Mouse (Mus musculus) forebrain, embryonic 12.5 days (tissue): Measurements from ENCODE around the gene Amy2a2. TPM values are rescaled to one million over a fixed set of nuclear protein-coding genes. Genes with fewer than 3 reads are reported as not detected.
A peak's percentile ranks its signal among the peaks of the same experiment; 100 is the strongest.
"Not testable (repeated sequence)": the region's sequence is repeated elsewhere in the genome, so short reads cannot be mapped to it uniquely, and the experiment has no call there.

Experiments used
- ATAC-seq: fragments of 200-750 bp; cut with Nextera tagmentation; 2 replicates; pipeline ENCODE4 v1.8.0; 2017; ENCODE audit warnings: moderate TSS enrichment; ENCODE audit not compliant: low FRiP score
- H3K27ac ChIP-seq: fragments of 300-500 bp; sonication (generic); 2 replicates; pipeline ENCODE4 v1.5.1; 2016; ENCODE audit warnings: mild to moderate bottlenecking
- H3K27me3 ChIP-seq: fragments of 300-500 bp; sonication (generic); 2 replicates; pipeline ENCODE4 v1.6.1; 2016; ENCODE audit warnings: mild to moderate bottlenecking
- H3K36me3 ChIP-seq: fragments of 300-500 bp; sonication (generic); replicated peaks from 2 replicates; pipeline ENCODE4 v1.6.1; 2016; ENCODE audit warnings: mild to moderate bottlenecking
- H3K4me1 ChIP-seq: fragments of 300-500 bp; sonication (generic); 2 replicates; pipeline ENCODE4 v1.6.1; 2016
- H3K4me2 ChIP-seq: fragments of 300-500 bp; sonication (generic); 2 replicates; pipeline ENCODE4 v1.6.1; 2016; ENCODE audit warnings: mild to moderate bottlenecking, moderate library complexity
- H3K4me3 ChIP-seq: fragments of 300-500 bp; sonication (generic); replicated peaks from 2 replicates; pipeline ENCODE4 v1.5.1; 2016; ENCODE audit warnings: mild to moderate bottlenecking
- H3K9ac ChIP-seq: fragments of 300-500 bp; sonication (generic); 2 replicates; pipeline ENCODE4 v1.6.1; 2016; ENCODE audit warnings: mild to moderate bottlenecking
- H3K9me3 ChIP-seq: fragments of 300-500 bp; sonication (generic); 2 replicates; pipeline ENCODE4 v1.6.1; 2016
- WGBS: fragments of 180-500 bp; shearing (Covaris S2); methylation state at CpG from one replicate; pipeline ENCODE4 v1.1.7; 2016; 5-methylcytosine and 5-hydroxymethylcytosine counted together
- polyA plus RNA-seq: library from polyadenylated mRNA; unstranded; fragments of >200 nt; fragmentation: Nextera tagmentation; extraction: Ambion mirVana; gene quantifications from 2 replicates; pipeline ENCODE4 v1.2.1, GENCODE M21; 2016

The Amy2a2 gene
- not detected in 2 replicates for polyA plus RNA-seq

DNA sequence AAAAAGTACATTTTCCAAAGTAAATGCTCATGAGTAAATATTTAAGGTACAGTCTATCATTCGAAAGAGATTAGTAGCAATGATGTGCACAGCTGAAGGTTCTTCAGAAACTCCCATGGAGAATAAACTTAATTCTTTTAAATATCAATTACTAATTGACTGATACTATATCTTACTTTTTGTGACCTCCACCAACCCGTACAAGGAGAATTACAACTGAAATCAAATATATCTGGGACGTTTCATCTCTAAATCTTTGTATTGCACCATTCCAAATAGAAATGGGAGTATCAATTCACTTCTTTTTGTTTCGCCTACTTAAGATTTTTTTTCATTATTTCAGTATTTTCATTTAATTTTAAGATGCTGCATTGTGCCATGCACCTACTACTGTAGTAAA, at the start of gene Amy2a2:
Gene Amy2a2 (minus strand): TSS at position 101 of the 400 bp plus-strand sequence.
- H3K27ac ChIP-seq, H3K4me1 ChIP-seq, H3K9me3 ChIP-seq, H3K9ac ChIP-seq, H3K4me2 ChIP-seq, H3K27me3 ChIP-seq, H3K4me3 ChIP-seq, ATAC-seq, H3K36me3 ChIP-seq: not testable (repeated sequence)
- no CpG with 5 or more reads among the region's 4 CpGs for WGBS

DNA sequence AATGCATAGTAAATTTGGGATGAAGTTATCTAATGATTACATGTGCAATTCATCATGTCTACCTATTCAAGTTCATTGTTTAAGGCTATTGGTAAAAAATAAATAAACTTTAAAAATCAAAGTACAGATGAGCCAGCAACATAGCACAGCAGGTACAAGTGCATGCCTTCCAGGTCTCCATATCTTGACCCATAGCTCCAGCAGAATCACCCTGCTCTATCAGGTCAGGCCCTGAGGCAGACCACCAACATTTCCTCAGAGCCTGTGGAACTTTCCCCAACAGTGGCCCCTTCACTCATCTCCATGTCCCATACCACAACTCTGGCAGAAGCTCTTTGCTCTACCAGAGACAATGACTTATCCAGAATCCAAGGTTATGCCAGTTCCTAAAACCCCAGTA, 11.0 kb downstream of the Amy2a2 start:
- not testable (repeated sequence) for H3K9ac ChIP-seq, H3K4me3 ChIP-seq, H3K36me3 ChIP-seq, H3K27ac ChIP-seq, H3K9me3 ChIP-seq, H3K4me1 ChIP-seq, H3K27me3 ChIP-seq, H3K4me2 ChIP-seq
- ATAC-seq: peak; percentile 49; the same call in 1 of the 2 replicates

DNA sequence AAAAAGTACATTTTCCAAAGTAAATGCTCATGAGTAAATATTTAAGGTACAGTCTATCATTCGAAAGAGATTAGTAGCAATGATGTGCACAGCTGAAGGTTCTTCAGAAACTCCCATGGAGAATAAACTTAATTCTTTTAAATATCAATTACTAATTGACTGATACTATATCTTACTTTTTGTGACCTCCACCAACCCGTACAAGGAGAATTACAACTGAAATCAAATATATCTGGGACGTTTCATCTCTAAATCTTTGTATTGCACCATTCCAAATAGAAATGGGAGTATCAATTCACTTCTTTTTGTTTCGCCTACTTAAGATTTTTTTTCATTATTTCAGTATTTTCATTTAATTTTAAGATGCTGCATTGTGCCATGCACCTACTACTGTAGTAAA, 32.5 kb downstream of the Amy2a2 start, which contains the start of gene Amy2a3:
Gene Amy2a3 (minus strand): TSS at position 101 of the 400 bp plus-strand sequence.
- H3K9me3 ChIP-seq, ATAC-seq: not testable (repeated sequence)
- no CpG with 5 or more reads among the region's 4 CpGs for WGBS

DNA sequence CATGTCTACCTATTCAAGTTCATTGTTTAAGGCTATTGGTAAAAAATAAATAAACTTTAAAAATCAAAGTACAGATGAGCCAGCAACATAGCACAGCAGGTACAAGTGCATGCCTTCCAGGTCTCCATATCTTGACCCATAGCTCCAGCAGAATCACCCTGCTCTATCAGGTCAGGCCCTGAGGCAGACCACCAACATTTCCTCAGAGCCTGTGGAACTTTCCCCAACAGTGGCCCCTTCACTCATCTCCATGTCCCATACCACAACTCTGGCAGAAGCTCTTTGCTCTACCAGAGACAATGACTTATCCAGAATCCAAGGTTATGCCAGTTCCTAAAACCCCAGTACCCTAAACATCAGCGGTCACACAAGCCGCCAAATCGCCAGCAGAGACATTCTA, 43.5 kb downstream of the Amy2a2 start:
- H3K9me3 ChIP-seq, H3K4me1 ChIP-seq, H3K4me3 ChIP-seq, H3K27ac ChIP-seq, H3K9ac ChIP-seq, H3K36me3 ChIP-seq, H3K27me3 ChIP-seq, H3K4me2 ChIP-seq: not testable (repeated sequence)
- no CpG with 5 or more reads among the region's 3 CpGs for WGBS
- ATAC-seq: 0 out of 2 replicates have a peak, but pooled peaks have one; percentile 49

More for the DNA sequence above, 32.5 kb downstream of the Amy2a2 start, which contains the start of gene Amy2a3:
- not testable (repeated sequence) for H3K27me3 ChIP-seq, H3K36me3 ChIP-seq, H3K4me2 ChIP-seq, H3K9ac ChIP-seq, H3K4me3 ChIP-seq, H3K27ac ChIP-seq, H3K4me1 ChIP-seq

Other genes starting within 250 kb of the Amy2a2 start
- gene Amy2a5, start 97.8 kb downstream of the Amy2a2 start, polyA plus RNA-seq: not detected in 2 replicates
- gene Amy2a4, start 65.2 kb downstream of the Amy2a2 start, polyA plus RNA-seq: not detected in 2 replicates
- not detected in 2 replicates for gene Amy2a3, start 32.6 kb downstream of the Amy2a2 start, polyA plus RNA-seq
- gene Amy2a1, start 175.8 kb upstream of the Amy2a2 start, polyA plus RNA-seq: not detected in 2 replicates